Mouse (Mus musculus) adrenal gland, adult (tissue): ENCODE data around the gene Fam78a.

Experiments used
- DNase-seq, 2 experiments: peaks; one replicate each; pipeline ENCODE4 v3.0.0; 2022 to 2023; ENCODE audit warnings: low spot score in 1 of 2; ENCODE audit not compliant: inconsistent age in 2 of 2

Gene Fam78a

GRCm38 (mm10) chr2:32084111-32084871, at the start of gene Fam78a:
Gene Fam78a (minus strand): TSS chr2:32084857.
- peak; percentile 23 to 66 for DNase-seq

DNA sequence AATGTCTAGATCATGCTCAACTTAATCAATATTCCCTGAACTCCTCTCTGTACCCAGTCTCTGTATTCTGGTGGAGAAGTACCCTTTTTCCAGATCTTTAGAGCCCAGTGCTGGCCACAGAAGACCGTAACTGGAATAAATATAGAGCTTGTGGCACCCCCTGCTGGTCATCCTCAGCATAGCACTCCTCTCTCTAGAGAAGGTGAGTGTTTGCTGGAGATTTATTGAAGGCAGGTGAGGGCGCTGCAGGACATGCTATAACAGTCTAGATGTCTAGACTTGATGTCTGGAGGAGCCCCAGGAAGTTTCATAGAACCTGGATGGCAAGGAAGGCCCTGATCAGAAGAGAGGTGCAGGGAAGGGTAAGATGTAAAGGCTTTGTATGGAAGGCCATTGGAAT, 49.4 kb upstream of the Fam78a start:
- DNase-seq: peak; percentile 84 to 96

DNA sequence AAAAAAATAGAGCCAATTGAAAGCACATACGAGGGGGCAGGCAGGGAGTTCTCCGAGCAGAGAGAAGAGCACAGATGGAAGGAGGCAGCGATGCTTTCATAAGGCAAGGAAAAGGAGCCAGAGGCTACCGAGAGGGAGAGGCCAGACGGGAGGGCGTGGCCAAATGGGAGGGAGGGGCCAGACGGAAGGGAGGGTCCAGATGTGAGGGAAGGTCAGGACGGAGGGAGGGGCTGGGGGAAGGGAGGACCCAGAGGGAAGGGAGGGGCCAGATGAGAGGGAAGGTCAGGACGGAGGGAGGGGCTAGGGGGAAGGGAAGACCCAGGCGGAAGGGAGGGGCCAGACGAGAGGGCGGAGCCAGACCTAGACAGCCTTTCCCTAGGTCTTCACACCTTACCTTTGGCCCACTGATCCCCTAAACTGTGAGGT, 47.9 kb upstream of the Fam78a start:
- DNase-seq: peak; percentile 67 to 78

- peak in 1 of 2 experiments; percentile 35 for DNase-seq
Measured at GRCm38 (mm10) chr2:32131866-32132566, 47.4 kb upstream of the Fam78a start.

DNA sequence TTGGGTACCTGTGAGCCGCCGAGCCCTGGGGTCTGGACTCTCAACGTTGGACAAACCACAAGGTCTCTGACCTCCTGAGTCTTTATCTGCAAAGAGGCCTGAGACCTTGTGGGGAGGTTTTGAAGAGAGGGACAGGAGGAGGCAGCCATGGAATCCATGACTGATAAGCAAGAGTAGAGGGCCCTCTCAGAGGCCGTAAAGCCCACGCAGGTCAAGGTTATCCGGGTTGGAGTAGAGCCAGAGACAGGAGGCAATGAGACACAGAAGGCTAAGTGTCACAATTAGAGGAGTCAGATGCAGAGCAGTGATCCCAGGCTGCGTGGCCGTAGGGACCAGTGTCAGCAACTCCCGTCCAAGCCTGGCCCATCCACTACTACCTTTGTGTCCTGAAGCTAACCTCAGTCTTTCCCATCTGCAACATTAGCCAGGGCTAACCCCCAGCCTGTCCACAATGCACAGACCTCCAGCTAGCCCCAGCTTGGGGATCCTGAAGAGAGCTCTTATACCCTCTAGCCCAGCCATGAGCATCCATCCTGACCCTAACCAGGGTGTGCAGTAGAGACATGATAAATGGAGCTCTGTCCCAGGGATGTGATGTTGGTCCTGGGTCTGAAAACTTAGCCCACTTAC, 46.7 kb upstream of the Fam78a start:
- DNase-seq: peak; percentile 39 to 74

- DNase-seq: peak; percentile 48 to 80
Measured at GRCm38 (mm10) chr2:32130435-32130834, 45.8 kb upstream of the Fam78a start.

DNA sequence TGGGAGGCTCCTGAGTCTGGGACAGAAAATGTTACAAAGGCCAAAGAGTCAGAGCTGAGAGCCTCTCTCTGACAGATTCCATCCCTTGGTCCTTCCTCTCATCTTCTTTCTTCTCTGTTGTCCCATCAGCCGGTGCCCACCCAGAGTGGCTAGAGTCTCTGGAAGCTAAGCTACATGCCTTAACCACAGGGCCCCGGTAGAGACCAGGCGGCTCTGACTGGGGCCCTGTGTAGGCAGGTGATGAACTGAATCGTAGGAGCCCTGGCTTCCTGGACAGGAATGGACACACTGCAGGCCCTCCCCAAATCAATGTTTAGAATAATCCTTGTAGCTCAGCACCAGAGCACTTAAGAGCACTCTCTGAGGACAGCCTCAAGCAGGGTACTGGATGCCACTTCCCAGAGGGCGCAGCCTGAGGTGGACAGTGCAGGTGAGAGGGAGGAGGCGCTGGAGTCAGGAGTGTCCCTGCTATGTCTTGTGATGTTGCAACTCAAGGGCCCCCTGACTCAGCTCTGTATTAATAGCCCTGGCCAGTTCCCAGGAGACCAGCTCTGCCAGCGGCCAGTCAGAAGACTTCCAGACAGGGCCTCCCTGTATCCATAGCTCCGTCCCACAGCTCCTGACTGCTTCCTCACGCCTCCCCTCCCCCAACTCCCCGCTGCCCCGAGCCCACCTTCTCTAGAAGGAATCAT, 44.9 kb upstream of the Fam78a start:
- no peak for DNase-seq

GRCm38 (mm10) chr2:32128536-32128841, 43.8 kb upstream of the Fam78a start:
- no peak for DNase-seq

- no peak for DNase-seq
Measured at GRCm38 (mm10) chr2:32127653-32128535, 43.2 kb upstream of the Fam78a start.

DNA sequence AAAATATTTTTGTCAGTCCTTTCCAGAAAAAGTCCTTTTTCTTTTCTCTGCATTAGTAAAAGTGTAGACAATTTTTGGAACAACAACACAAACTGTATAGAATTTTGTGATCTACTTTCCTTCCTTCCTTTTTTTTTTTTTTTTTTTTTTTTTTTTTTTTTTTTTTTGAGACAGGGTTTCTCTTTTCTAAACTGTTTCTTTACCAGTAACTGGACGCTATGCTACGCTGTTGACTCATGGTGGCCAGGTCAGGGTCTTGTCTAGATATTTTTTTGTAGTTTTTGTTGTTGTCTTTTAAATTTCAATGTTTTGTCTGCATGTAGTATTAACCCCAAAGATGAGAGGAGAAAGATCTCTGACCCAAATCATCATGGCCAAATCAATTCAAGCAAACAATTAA, 37.1 kb upstream of the Fam78a start:
- DNase-seq: no peak

DNA sequence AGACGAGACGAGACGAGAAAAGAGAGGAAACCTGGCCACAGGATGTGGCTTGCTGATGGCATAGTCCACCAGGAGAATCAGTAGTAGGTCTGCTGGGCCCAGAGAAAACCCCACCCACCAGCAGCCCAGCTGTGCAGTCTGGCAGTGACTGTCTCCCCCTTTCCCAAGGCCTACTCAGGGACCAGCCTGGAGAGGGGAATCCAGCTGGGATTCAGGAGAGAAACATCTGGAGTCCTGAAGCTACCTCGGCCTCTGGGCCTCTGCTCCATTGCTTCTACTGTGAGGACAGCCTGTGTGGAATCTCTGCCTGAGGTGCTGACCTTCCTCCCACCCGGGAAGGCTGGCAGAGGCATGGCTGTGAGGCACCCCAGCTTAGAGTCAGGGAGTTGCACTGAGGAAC, 36.5 kb upstream of the Fam78a start:
- DNase-seq: no peak

DNA sequence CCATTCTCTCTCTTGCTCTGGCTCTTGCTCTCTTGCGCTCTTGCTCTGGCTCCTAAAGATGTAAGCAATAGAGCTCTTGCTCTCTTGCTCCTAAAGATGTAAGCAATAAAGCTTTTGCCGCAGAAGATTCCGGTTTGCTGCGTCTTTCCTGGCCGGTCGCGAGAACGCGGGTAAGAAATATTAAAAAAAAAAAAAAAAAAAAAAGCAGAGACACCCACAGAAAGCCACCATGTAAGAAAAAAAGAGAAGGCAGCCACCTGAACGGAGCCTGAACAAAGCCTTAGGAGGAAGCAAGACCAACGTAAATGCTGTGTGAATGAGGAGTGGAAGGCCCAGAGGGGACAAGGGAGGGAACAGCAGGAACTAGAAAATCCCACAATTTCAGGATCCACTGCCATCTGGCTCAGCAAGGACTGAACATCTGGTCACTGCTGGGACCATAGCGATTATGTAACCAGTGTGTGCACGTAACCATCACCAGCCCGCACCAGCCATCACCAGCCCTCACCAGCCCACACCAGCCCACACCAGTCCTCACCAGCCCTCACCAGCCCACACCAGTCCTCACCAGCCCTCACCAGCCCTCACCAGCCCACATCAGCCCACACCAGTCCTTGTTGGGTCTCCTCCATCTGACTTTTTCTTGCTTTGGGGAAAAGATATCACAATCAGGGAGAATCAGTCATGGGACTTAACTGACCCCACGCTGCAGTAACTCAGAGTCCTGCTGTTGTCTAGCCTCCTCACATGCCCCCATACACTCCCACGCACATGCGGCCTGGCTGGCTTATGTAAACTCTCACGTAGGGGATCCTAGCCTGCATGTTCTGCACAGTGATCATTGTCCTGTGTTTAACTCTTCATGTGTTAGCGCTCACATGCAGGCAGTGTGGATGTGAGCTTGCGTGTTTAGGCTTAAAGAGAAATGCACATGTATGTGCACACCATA, 35.4 kb upstream of the Fam78a start:
- DNase-seq: no peak

- no peak for DNase-seq
Measured at GRCm38 (mm10) chr2:32115851-32116268, 31.2 kb upstream of the Fam78a start.

GRCm38 (mm10) chr2:32112548-32112947, 27.9 kb upstream of the Fam78a start:
- DNase-seq: no peak

GRCm38 (mm10) chr2:32111268-32111667, 26.6 kb upstream of the Fam78a start:
- no peak for DNase-seq

GRCm38 (mm10) chr2:32105930-32106329, 21.3 kb upstream of the Fam78a start:
- no peak for DNase-seq

- DNase-seq: peak in 1 of 2 experiments; percentile 50
Measured at GRCm38 (mm10) chr2:32105117-32105913, 20.7 kb upstream of the Fam78a start.

GRCm38 (mm10) chr2:32104122-32104521, 19.5 kb upstream of the Fam78a start:
- DNase-seq: no peak

- no peak for DNase-seq
Measured at GRCm38 (mm10) chr2:32103557-32103956, 18.9 kb upstream of the Fam78a start.
